Mouse (Mus musculus): ENCODE measurements around the gene Ppp1r21. TPM values are rescaled to one million over a fixed set of nuclear protein-coding genes. Genes with fewer than 3 reads are reported as not detected.

The Ppp1r21 gene
- 14.7 TPM for polyA plus RNA-seq (2014; fragmentation: Illumina TruSeq; extraction: RNeasy Lipid Tissue Mini Kit (QIAGEN cat#74804); ENCODE audit: low read depth, low replicate concordance)

DNA sequence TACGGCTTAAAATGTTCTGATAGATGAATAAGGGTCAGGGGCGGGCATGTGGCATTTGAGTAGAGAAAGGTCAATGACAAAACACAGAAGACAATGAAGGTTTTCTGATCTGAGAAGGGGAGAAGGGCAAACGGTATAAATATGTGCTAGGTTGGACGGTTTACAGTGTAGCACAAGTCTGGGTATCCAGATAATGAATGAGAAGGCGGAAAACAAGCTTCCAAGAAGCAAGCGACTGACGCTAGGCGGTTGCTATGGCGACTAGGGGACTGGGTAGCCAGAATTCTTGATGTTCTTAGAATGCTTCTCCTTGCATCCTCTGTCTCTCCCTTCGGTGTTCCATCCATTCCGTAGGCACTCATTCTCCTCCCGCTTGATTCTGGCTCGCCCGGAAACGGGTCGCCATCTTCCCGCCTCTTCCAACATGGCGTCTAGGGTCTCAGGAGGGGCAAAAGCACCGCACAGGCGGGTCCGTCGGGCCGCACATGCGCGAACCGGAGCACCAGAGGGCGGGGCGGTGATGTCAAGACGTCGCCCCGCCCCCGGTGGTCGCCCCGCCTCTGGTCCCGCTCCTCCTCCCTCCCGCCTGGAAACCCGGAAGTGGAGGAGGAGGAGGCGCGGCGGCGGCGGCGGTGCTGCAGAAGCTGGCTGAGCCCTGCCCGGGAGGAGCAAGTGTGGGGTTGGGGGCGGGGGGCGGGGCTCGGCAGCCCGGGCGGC is at the start of gene Ppp1r21:
Ppp1r21 (plus strand) TSS at position 600 of the 717 bp plus-strand sequence.

DNA sequence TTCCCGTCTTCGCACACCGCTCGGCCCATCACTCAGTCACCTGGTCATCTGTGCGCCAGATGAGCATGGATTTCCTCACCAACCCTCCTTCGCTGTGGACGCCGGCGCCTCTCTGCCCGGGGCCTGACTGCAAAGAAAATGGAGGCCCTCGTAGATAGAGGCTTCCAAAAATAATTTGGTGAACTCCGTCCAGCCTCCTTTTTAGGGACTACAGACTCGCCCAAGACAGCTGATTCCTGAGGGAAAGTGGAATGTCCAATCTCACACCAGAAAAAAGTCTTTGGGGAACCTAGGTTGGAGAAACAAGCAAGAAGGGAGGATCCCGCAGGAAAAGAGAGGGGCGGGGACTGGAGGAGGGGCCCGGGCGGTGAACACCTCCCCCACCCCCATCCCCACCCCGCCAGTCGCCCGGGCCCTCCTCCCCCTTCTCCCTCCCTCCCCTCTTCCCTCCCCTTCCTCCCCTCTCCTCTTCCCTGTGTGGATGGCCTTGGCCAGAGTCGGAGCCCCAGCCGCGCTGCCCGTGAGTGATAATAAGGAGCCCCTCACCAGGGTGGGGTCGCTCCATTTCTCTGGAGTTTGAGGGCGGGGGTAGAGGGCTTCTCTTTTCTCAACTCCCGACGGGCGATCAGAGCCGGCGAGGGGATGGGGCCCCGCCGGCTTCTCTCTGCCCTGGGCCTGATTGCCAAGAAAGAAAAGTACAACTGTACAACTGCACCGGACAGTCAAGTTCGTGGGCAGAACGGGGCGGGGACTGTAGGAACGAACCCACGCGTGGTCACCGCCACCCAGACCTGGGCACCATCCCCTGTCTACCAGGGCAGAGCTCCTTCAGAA is 67.5 kb downstream of the Ppp1r21 start, which contains the start of gene Ston1:
Ston1 (plus strand) TSS at position 463 of the 834 bp plus-strand sequence.

Other genes with a start within 250 kb of the Ppp1r21 start
- gene Foxn2, start 89.4 kb upstream of the Ppp1r21 start, polyA plus RNA-seq (2014; fragmentation: Illumina TruSeq; extraction: RNeasy Lipid Tissue Mini Kit (QIAGEN cat#74804); ENCODE audit: low read depth, low replicate concordance) = 4.7 TPM
- 11.1 TPM for gene Ston1, start 67.6 kb downstream of the Ppp1r21 start, polyA plus RNA-seq (2014; fragmentation: Illumina TruSeq; extraction: RNeasy Lipid Tissue Mini Kit (QIAGEN cat#74804); ENCODE audit: low read depth, low replicate concordance)
- gene Gtf2a1l, start 138.5 kb downstream of the Ppp1r21 start, polyA plus RNA-seq (2014; fragmentation: Illumina TruSeq; extraction: RNeasy Lipid Tissue Mini Kit (QIAGEN cat#74804); ENCODE audit: low read depth, low replicate concordance) = not detected

Data from heart, adult 10 weeks (tissue).